Mouse (Mus musculus): ENCODE measurements at regions not wholly inside any gene's neighbourhood (a gene's known extent, or its start where the extent isn't known, plus 50 kb on each side); places are given as distances from the start of the nearest gene placed in this dataset.

DNA sequence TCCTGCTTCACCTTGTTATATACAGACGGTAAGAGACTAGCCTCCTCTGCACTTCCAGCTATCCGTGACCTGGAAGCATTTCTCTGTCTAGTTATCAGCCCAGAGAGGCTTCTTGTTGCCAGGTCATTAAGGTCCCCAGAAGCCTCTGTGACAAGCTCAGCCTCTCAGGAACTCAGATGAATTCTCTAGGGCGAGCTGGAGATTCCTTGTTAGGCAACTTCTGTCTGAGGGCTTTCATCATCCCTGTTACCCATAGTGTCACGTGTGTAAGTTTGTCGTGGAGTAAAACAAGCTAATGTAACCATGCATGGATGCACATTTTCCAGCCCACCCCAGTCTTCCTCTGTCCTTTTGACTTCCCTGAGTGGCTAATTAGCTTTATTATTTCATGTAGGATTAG, 126.3 kb upstream of the Ednra start:
- TF ChIP-seq CTCF (IDR thresholded peaks at IDR 0.05 in 2 of 3, conservative IDR thresholded peaks at IDR 0.05 in 1 of 3; ENCODE audit: control insufficient read depth in 1 of 3, insufficient read depth in 1 of 3, low read depth in 2 of 3, low read length in 3 of 3, poor library complexity in 1 of 3, severe bottlenecking in 1 of 3) (no peak), MYC (IDR thresholded peaks at IDR 0.05; ENCODE audit: low read depth, low read length) (no peak), E2F4 (IDR thresholded peaks at IDR 0.05; ENCODE audit: borderline replicate concordance, low read depth, low read length) (no peak), POLR2A (IDR thresholded peaks at IDR 0.05; ENCODE audit: control insufficient read depth in 1 of 2, insufficient read depth in 1 of 2, low read depth in 1 of 2, low read length in 2 of 2, poor library complexity in 1 of 2) (no peak), ETS1 (IDR thresholded peaks at IDR 0.05; ENCODE audit: low read depth, low read length) (no peak), MEF2A (IDR thresholded peaks at IDR 0.05; ENCODE audit: extremely low read depth, insufficient replicate concordance, low read depth, low read length, poor library complexity, severe bottlenecking) (no peak), USF1 (IDR thresholded peaks at IDR 0.05; ENCODE audit: low read depth, low read length) (no peak), BHLHE40 (IDR thresholded peaks at IDR 0.05; ENCODE audit: borderline replicate concordance, low read depth, low read length) (no peak), ZNF384 (IDR thresholded peaks at IDR 0.05; ENCODE audit: low read depth, low read length) (no peak), EP300 (IDR thresholded peaks at IDR 0.05; ENCODE audit: low read depth in 1 of 2, low read length in 2 of 2) (no peak), NRF1 (IDR thresholded peaks at IDR 0.05; ENCODE audit: insufficient read depth, low read depth, low read length, poor library complexity, severe bottlenecking) (no peak)
